In genomic region chr15:98391081-98391902, GRCm38 (mm10) we compare ENCODE assay signal across 17 mouse cellular contexts. TPM values are rescaled to one million over a fixed set of nuclear protein-coding genes. Genes with fewer than 3 reads are reported as not detected.
DNase-seq lines count a peak whose midpoint lies in the region; ATAC-seq and TF ChIP-seq lines count a peak whose summit lies in the region.
"Had no signal": no experiment of that assay in that cellular context is flagged by ENCODE, and none has a peak within 500 bp of the region (broad histone marks: within the 10 kb centered on the region; RNA-seq: fewer than 3 reads in every experiment).

No protein-coding gene starts in this region.

- no peaks in the 10 kb centered on the region for H3K9me3 ChIP-seq in limb, embryonic 11.5 days (ENCODE audit: control insufficient read depth, low read length)
- no peaks in the 10 kb centered on the region for H3K9me3 ChIP-seq in limb, embryonic 10.5 days (replicated peaks)
- H3K9me3 ChIP-seq in stomach, postnatal 0 days (ENCODE audit: control insufficient read depth, low read length), result no peaks in the 10 kb centered on the region
- no peaks in the 10 kb centered on the region for H3K9me3 ChIP-seq in hindbrain, embryonic 16.5 days (ENCODE audit: control insufficient read depth, low read length)
- H3K9me3 ChIP-seq: embryonic facial prominence, embryonic 15.5 days; forebrain, embryonic 12.5 days; midbrain, embryonic 10.5 days had no signal

- no peak for ATAC-seq in limb, embryonic 11.5 days (ENCODE audit: insufficient number of reproducible peaks, low FRiP score, low TSS enrichment, low read depth)
- 0 out of 2 replicates have a peak, but pooled peaks have one; percentile 32 for ATAC-seq in stomach, postnatal 0 days (ENCODE audit: low FRiP score, low TSS enrichment)
- ATAC-seq in hindbrain, embryonic 16.5 days, result no peak
- ATAC-seq: liver, postnatal 0 days had no signal

- no peaks in the 10 kb centered on the region for H3K27me3 ChIP-seq in limb, embryonic 11.5 days (ENCODE audit: control insufficient read depth, insufficient read depth, low read length)
- no peaks in the 10 kb centered on the region for H3K27me3 ChIP-seq in limb, embryonic 10.5 days (ENCODE audit: low read depth, poor library complexity, severe bottlenecking)
- no peaks in the 10 kb centered on the region for H3K27me3 ChIP-seq in stomach, postnatal 0 days (ENCODE audit: control insufficient read depth, insufficient read depth, low read length)
- H3K27me3 ChIP-seq in hindbrain, embryonic 16.5 days (replicated peaks; ENCODE audit: control insufficient read depth, insufficient read depth, low read length), result no peaks in the 10 kb centered on the region
- H3K27me3 ChIP-seq: embryonic facial prominence, embryonic 15.5 days; forebrain, embryonic 12.5 days had no signal

- H3K4me3 ChIP-seq in limb, embryonic 11.5 days (ENCODE audit: low read depth, low read length), result no peak overlapping the region
- H3K4me3 ChIP-seq in limb, embryonic 10.5 days, result no peak overlapping the region
- H3K4me3 ChIP-seq in stomach, postnatal 0 days (ENCODE audit: low read depth, low read length), result no peak overlapping the region
- H3K4me3 ChIP-seq in hindbrain, embryonic 16.5 days (ENCODE audit: low read length), result no peak overlapping the region
- H3K4me3 ChIP-seq: embryonic facial prominence, embryonic 15.5 days; forebrain, embryonic 12.5 days; midbrain, embryonic 10.5 days had no signal

- no peaks in the 10 kb centered on the region for H3K36me3 ChIP-seq in limb, embryonic 11.5 days (ENCODE audit: control insufficient read depth, insufficient read depth, low read length)
- no peaks in the 10 kb centered on the region for H3K36me3 ChIP-seq in limb, embryonic 10.5 days
- no peaks in the 10 kb centered on the region for H3K36me3 ChIP-seq in stomach, postnatal 0 days (ENCODE audit: control insufficient read depth, insufficient read depth, low read length)
- H3K36me3 ChIP-seq in hindbrain, embryonic 16.5 days (ENCODE audit: control insufficient read depth, insufficient read depth, low read length), result no peaks in the 10 kb centered on the region
- H3K36me3 ChIP-seq: embryonic facial prominence, embryonic 15.5 days; forebrain, embryonic 12.5 days; midbrain, embryonic 10.5 days had no signal

- no peak for TF ChIP-seq CTCF in stomach, postnatal 0 days (IDR thresholded peaks at IDR 0.05; ENCODE audit: low read depth)

- 74% methylated on average over 10 of the region's 10 CpGs for WGBS in limb, embryonic 11.5 days
- 79% methylated on average over 10 of the region's 10 CpGs for WGBS in limb, embryonic 10.5 days
- 60% methylated on average over 10 of the region's 10 CpGs for WGBS in stomach, postnatal 0 days
- 71% methylated on average over 10 of the region's 10 CpGs for WGBS in hindbrain, embryonic 16.5 days

- H3K27ac ChIP-seq in limb, embryonic 11.5 days (replicated peaks; ENCODE audit: low read depth, low read length), result no peak overlapping the region
- H3K27ac ChIP-seq in limb, embryonic 10.5 days, result no peak overlapping the region
- no peak overlapping the region for H3K27ac ChIP-seq in stomach, postnatal 0 days (replicated peaks)
- H3K27ac ChIP-seq in hindbrain, embryonic 16.5 days (ENCODE audit: low read depth, low read length), result no peak overlapping the region
- H3K27ac ChIP-seq: embryonic facial prominence, embryonic 15.5 days; forebrain, embryonic 12.5 days; midbrain, embryonic 10.5 days had no signal

- no peaks in the 10 kb centered on the region for H3K4me1 ChIP-seq in limb, embryonic 11.5 days (ENCODE audit: control insufficient read depth, insufficient read depth, low read length)
- H3K4me1 ChIP-seq in limb, embryonic 10.5 days, result no peaks in the 10 kb centered on the region
- H3K4me1 ChIP-seq in stomach, postnatal 0 days (replicated peaks; ENCODE audit: control insufficient read depth, insufficient read depth), result no peaks in the 10 kb centered on the region
- H3K4me1 ChIP-seq in hindbrain, embryonic 16.5 days (ENCODE audit: control insufficient read depth, insufficient read depth, low read depth, low read length), result no peaks in the 10 kb centered on the region
- H3K4me1 ChIP-seq: embryonic facial prominence, embryonic 15.5 days; forebrain, embryonic 12.5 days; midbrain, embryonic 10.5 days had no signal

- TF ChIP-seq EP300 in stomach, postnatal 0 days (optimal IDR thresholded peaks at IDR 0.05), result no peak

- no peak overlapping the region for H3K9ac ChIP-seq in limb, embryonic 11.5 days (ENCODE audit: low read length)
- no peak overlapping the region for H3K9ac ChIP-seq in stomach, postnatal 0 days (ENCODE audit: low read length)
- no peak overlapping the region for H3K9ac ChIP-seq in hindbrain, embryonic 16.5 days (ENCODE audit: low read depth, low read length)
- H3K9ac ChIP-seq: embryonic facial prominence, embryonic 15.5 days; forebrain, embryonic 12.5 days; liver, postnatal 0 days had no signal

- H3K4me2 ChIP-seq in limb, embryonic 11.5 days (ENCODE audit: low read depth, severe bottlenecking), result no peak overlapping the region
- H3K4me2 ChIP-seq in stomach, postnatal 0 days (replicated peaks; ENCODE audit: low read depth), result no peak overlapping the region
- no peak overlapping the region for H3K4me2 ChIP-seq in hindbrain, embryonic 16.5 days (ENCODE audit: low read length)
- H3K4me2 ChIP-seq: embryonic facial prominence, embryonic 15.5 days; forebrain, embryonic 12.5 days had no signal

- DNase-seq in adrenal gland, adult 8-10 months, result peak; percentile 5
- DNase-seq in adrenal gland, postnatal 4 days (ENCODE audit: low spot score in 2 of 2), result no peak
- peak; percentile 19 for DNase-seq in limb, embryonic 11.5 days (ENCODE audit: low spot score)
- DNase-seq in limb, embryonic 10.5 days (ENCODE audit: low spot score), result no peak
- DNase-seq in adrenal gland, postnatal 36 days, result peak; percentile 18 to 23
- no peak for DNase-seq in stomach, postnatal 0 days (ENCODE audit: low spot score)
- DNase-seq in frontal cortex, adult 2 months (ENCODE audit: extremely low spot score in 1 of 2, low spot score in 1 of 2), result no peak
- DNase-seq: liver, postnatal 0 days; right cerebral cortex, postnatal 25 days had no signal

RNA-seq across cellular contexts. Expression of gene Olfr283, which starts 10.5 kb away (rescaled TPM):
- total RNA-seq in adrenal gland, adult 8-10 months (2022), result not detected
- not detected for total RNA-seq in adrenal gland, postnatal 4 days (2021)
- not detected in 2 replicates for polyA plus RNA-seq in limb, embryonic 11.5 days (2014; fragmentation: Nextera tagmentation; extraction: Ambion mirVana)
- polyA plus RNA-seq in limb, embryonic 10.5 days (2016; fragmentation: Nextera tagmentation; extraction: Ambion mirVana), result not detected in 2 replicates
- total RNA-seq in adrenal gland, postnatal 36 days (2021), result not detected
- polyA plus RNA-seq in stomach, postnatal 0 days (2015; fragmentation: Nextera tagmentation; extraction: Ambion mirVana), result not detected in 2 replicates
- polyA plus RNA-seq in frontal cortex, adult 2 months (2012; rRNA removed), result 0.04 and 0.11 TPM in 2 replicates
- not detected in 2 replicates for polyA plus RNA-seq in hindbrain, embryonic 16.5 days (2015; fragmentation: Nextera tagmentation; extraction: Ambion mirVana)
- total RNA-seq: gastrocnemius, postnatal 36 days; heart, postnatal 25 days; left cerebral cortex, postnatal 25 days had no signal
- polyA plus RNA-seq: kidney, embryonic 14.5 days; liver, postnatal 0 days; midbrain, embryonic 10.5 days had no signal

RNA-seq across cellular contexts. Expression of gene Olfr282, which starts 39.7 kb away (rescaled TPM):
- not detected for total RNA-seq in adrenal gland, adult 8-10 months (2022)
- total RNA-seq in adrenal gland, postnatal 4 days (2021), result not detected
- polyA plus RNA-seq in limb, embryonic 11.5 days (2014; fragmentation: Nextera tagmentation; extraction: Ambion mirVana), result not detected in 2 replicates
- polyA plus RNA-seq in limb, embryonic 10.5 days (2016; fragmentation: Nextera tagmentation; extraction: Ambion mirVana), result not detected in 2 replicates
- not detected for total RNA-seq in adrenal gland, postnatal 36 days (2021)
- polyA plus RNA-seq in stomach, postnatal 0 days (2015; fragmentation: Nextera tagmentation; extraction: Ambion mirVana), result not detected in 2 replicates
- not detected in 2 replicates for polyA plus RNA-seq in frontal cortex, adult 2 months (2012; rRNA removed)
- polyA plus RNA-seq in hindbrain, embryonic 16.5 days (2015; fragmentation: Nextera tagmentation; extraction: Ambion mirVana), result not detected in 2 replicates
- total RNA-seq: gastrocnemius, postnatal 36 days; heart, postnatal 25 days; left cerebral cortex, postnatal 25 days had no signal
- polyA plus RNA-seq: forebrain, embryonic 12.5 days; kidney, embryonic 14.5 days; liver, postnatal 0 days; midbrain, embryonic 10.5 days had no signal

RNA-seq across cellular contexts. Expression of gene Olfr284, which starts 50.5 kb away (rescaled TPM):
- not detected for total RNA-seq in adrenal gland, adult 8-10 months (2022)
- not detected for total RNA-seq in adrenal gland, postnatal 4 days (2021)
- polyA plus RNA-seq in limb, embryonic 11.5 days (2014; fragmentation: Nextera tagmentation; extraction: Ambion mirVana), result not detected in 2 replicates
- polyA plus RNA-seq in limb, embryonic 10.5 days (2016; fragmentation: Nextera tagmentation; extraction: Ambion mirVana), result not detected in 2 replicates
- total RNA-seq in adrenal gland, postnatal 36 days (2021), result not detected
- not detected in 2 replicates for polyA plus RNA-seq in stomach, postnatal 0 days (2015; fragmentation: Nextera tagmentation; extraction: Ambion mirVana)
- not detected in 2 replicates for polyA plus RNA-seq in frontal cortex, adult 2 months (2012; rRNA removed)
- not detected in 2 replicates for polyA plus RNA-seq in hindbrain, embryonic 16.5 days (2015; fragmentation: Nextera tagmentation; extraction: Ambion mirVana)
- total RNA-seq: gastrocnemius, postnatal 36 days; heart, postnatal 25 days; left cerebral cortex, postnatal 25 days had no signal
- polyA plus RNA-seq: forebrain, embryonic 12.5 days; kidney, embryonic 14.5 days; liver, postnatal 0 days; midbrain, embryonic 10.5 days had no signal

Comparison
In these comparisons a context has a peak if more than half of its experiments do, and no peak if none do; other contexts are left out.
1. DNase-seq: peak in adrenal gland, adult 8-10 months (single experiment), limb, embryonic 11.5 days (single experiment) and adrenal gland, postnatal 36 days (2 of 2); none in adrenal gland, postnatal 4 days (0 of 2), limb, embryonic 10.5 days (single experiment), stomach, postnatal 0 days (single experiment) and frontal cortex, adult 2 months (0 of 2).